Mouse (Mus musculus): Measurements from ENCODE around the gene Olfr998.
"Not testable (repeated sequence)": the region's sequence is repeated elsewhere in the genome, so short reads cannot be mapped to it uniquely, and the experiment has no call there.

Gene Olfr998

DNA sequence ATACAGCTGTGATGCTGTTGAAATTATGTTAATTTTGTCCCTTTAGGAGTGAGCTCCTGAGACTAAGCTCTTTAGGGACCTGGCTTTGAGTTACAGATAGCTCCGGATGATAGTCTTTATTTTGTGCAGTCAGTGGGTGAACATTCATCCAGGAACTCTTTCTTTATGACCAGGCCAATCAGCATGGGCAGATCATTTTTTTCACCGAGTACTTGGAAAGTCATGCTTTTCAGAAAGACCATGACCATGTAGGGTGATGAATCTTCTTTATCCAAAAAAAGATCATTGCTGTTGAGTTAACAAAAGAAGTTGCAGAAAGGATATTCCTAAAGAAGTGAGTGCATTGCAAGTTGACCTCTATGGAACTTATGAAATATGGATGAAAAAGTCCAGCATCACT, at the start of gene Olfr998:
Gene Olfr998, plus strand, starts transcription at position 301 of the 400 bp plus-strand sequence.
- not testable (repeated sequence) for DNase-seq (ENCODE audit: extremely low spot score, low spot score)

GRCm38 (mm10) chr2:85554806-85555205, 33.9 kb upstream of the Olfr998 start:
- DNase-seq (ENCODE audit: extremely low spot score, low spot score), result no peak

GRCm38 (mm10) chr2:85560226-85560625, 28.5 kb upstream of the Olfr998 start:
- no peak for DNase-seq (ENCODE audit: extremely low spot score, low spot score)

DNA sequence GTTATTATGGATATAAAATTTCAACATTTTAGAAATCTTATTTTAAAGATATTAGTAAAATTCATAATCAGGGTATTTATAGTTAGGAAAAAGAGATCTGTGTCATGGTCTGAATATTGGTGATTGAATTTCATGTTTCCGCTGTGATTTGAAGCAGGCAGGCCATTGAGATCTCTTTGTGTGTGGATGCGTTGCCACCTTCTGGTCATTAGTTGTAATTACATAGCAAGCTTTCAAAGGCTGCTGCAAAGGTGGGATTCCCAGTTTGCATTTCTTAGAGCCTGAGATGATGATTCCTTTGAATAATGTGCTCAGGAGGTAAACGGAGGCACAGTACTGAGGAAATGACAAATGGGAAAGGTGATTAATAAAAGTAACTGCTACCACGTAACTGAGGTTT, 27.6 kb upstream of the Olfr998 start:
- peak; percentile 16 for DNase-seq (ENCODE audit: extremely low spot score, low spot score)

- no peak for DNase-seq (ENCODE audit: extremely low spot score, low spot score)
These were observed 9.8 kb upstream of the Olfr998 start, which contains the start of gene Olfr996 for GRCm38 (mm10) chr2:85578915-85579314. TSS of gene Olfr996 (plus strand) at chr2:85579215.

DNA sequence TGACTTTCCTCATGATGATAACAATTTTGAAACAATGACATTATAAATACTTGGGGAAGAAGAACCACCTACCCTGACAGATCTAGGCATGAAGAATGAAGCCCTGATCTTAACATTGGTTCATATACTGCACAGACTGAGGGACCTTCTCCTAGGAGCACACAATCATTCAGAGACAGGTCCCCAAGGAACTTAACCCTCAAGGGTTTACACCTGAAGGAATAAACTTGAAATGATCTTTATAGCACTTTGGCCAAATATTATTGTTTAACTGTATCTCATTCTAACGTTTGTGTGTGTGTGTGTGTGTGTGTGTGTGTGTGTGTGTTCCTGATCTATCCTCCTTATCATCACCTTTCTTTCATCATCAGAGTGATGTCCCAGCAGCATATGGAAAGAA, 23.1 kb downstream of the Olfr998 start, which contains the start of gene Olfr1000:
Gene Olfr1000, minus strand, starts transcription at position 101 of the 400 bp plus-strand sequence.
- no peak for DNase-seq (ENCODE audit: extremely low spot score, low spot score)

All from neural tube, embryonic 10.5 days (tissue).